Mouse (Mus musculus) heart, embryonic 13.5 days (tissue): Measurements from ENCODE around the gene Sh3pxd2b. TPM values are rescaled to one million over a fixed set of nuclear protein-coding genes. Genes with fewer than 3 reads are reported as not detected.

Source experiments
- ATAC-seq: fragments of 200-750 bp; cut with Nextera tagmentation; 2 replicates; pipeline ENCODE4 v1.8.0; 2017; ENCODE audit warnings: moderate TSS enrichment; ENCODE audit not compliant: insufficient number of reproducible peaks, low FRiP score, low TSS enrichment; ENCODE audit errors: extremely low read depth
- H3K27ac ChIP-seq: fragments of 300-500 bp; sonication (generic); replicated peaks from 2 replicates; pipeline ENCODE4 v1.5.1; 2015; ENCODE audit warnings: moderate library complexity, mild to moderate bottlenecking, inconsistent platforms
- H3K27me3 ChIP-seq: fragments of 300-500 bp; sonication (generic); replicated peaks from 2 replicates; pipeline ENCODE4 v1.6.1; 2015; ENCODE audit warnings: mild to moderate bottlenecking, inconsistent platforms
- H3K36me3 ChIP-seq: fragments of 300-500 bp; sonication (generic); 2 replicates; pipeline ENCODE4 v1.6.1; 2015; ENCODE audit warnings: mild to moderate bottlenecking, inconsistent platforms
- H3K4me1 ChIP-seq: fragments of 300-500 bp; sonication (generic); 2 replicates; pipeline ENCODE4 v1.6.1; 2015; ENCODE audit warnings: inconsistent platforms
- H3K4me2 ChIP-seq: fragments of 300-500 bp; sonication (generic); 2 replicates; pipeline ENCODE4 v1.6.1; 2015; ENCODE audit warnings: inconsistent platforms, mild to moderate bottlenecking, moderate library complexity
- H3K4me3 ChIP-seq: fragments of 300-500 bp; sonication (generic); 2 replicates; pipeline ENCODE4 v1.5.1; 2015; ENCODE audit warnings: moderate library complexity, mild to moderate bottlenecking, inconsistent platforms
- H3K9ac ChIP-seq: fragments of 300-500 bp; sonication (generic); 2 replicates; pipeline ENCODE4 v1.6.1; 2015; ENCODE audit warnings: inconsistent platforms, mild to moderate bottlenecking, moderate library complexity
- H3K9me3 ChIP-seq: fragments of 300-500 bp; sonication (generic); 2 replicates; pipeline ENCODE4 v1.6.1; 2016; ENCODE audit warnings: inconsistent platforms
- WGBS: fragments of 180-500 bp; shearing (Covaris S2); methylation state at CpG from one replicate; pipeline ENCODE4 v1.1.7; 2015; ENCODE audit warnings: mixed read lengths; 5-methylcytosine and 5-hydroxymethylcytosine counted together
- polyA plus RNA-seq: library from polyadenylated mRNA; unstranded; fragments of >200 nt; fragmentation: Nextera tagmentation; extraction: Ambion mirVana; gene quantifications from 2 replicates; pipeline ENCODE4 v1.2.1, GENCODE M21; 2015

Gene Sh3pxd2b
- polyA plus RNA-seq, 1 experiment from 2014 or later: 12.1 TPM

- H3K4me1 ChIP-seq: no peaks in the 10 kb centered on the region
These were observed 28.5 kb downstream of the Sh3pxd2b start for GRCm38 (mm10) chr11:32376086-32376485.

GRCm38 (mm10) chr11:32379910-32380309 lies 32.3 kb downstream of the Sh3pxd2b start:
- ATAC-seq: no peak
- Histone ChIP-seq H3K36me3 (peaks cover 54% of the 10 kb centered on the region), H3K4me3 (no peak overlapping the region), H3K27me3 (no peaks in the 10 kb centered on the region), H3K9ac (no peak overlapping the region), H3K4me1 (peaks cover 20% of the 10 kb centered on the region), H3K27ac (no peak overlapping the region), H3K9me3 (no peaks in the 10 kb centered on the region), H3K4me2 (no peak overlapping the region)

More at GRCm38 (mm10) chr11:32376086-32376485, 28.5 kb downstream of the Sh3pxd2b start:
- peaks cover 75% of the 10 kb centered on the region for H3K36me3 ChIP-seq
- no peak overlapping the region for H3K4me3 ChIP-seq
- 81% methylated on average over 1 of the region's 1 CpGs for WGBS
- H3K9me3 ChIP-seq: no peaks in the 10 kb centered on the region
- no peak overlapping the region for H3K27ac ChIP-seq
- H3K4me2 ChIP-seq: no peak overlapping the region
- H3K9ac ChIP-seq: no peak overlapping the region
- no peak for ATAC-seq
- H3K27me3 ChIP-seq: no peaks in the 10 kb centered on the region

- no peak overlapping the region for H3K4me2 ChIP-seq
These were observed 35.9 kb downstream of the Sh3pxd2b start for GRCm38 (mm10) chr11:32383341-32384134.

GRCm38 (mm10) chr11:32384135-32384801 lies 36.6 kb downstream of the Sh3pxd2b start:
- peaks cover 20% of the 10 kb centered on the region for H3K4me1 ChIP-seq
- no peak overlapping the region for H3K4me2 ChIP-seq
- H3K27ac ChIP-seq: peak overlapping the region; percentile 92
- no peaks in the 10 kb centered on the region for H3K27me3 ChIP-seq
- H3K4me3 ChIP-seq: no peak overlapping the region
- ATAC-seq: no peak
- no peak overlapping the region for H3K9ac ChIP-seq
- 62% methylated on average over 7 of the region's 7 CpGs for WGBS
- no peaks in the 10 kb centered on the region for H3K9me3 ChIP-seq
- peaks cover 40% of the 10 kb centered on the region for H3K36me3 ChIP-seq

More at GRCm38 (mm10) chr11:32383341-32384134, 35.9 kb downstream of the Sh3pxd2b start:
- Histone ChIP-seq H3K27ac (peak overlapping the region; percentile 92), H3K27me3 (no peaks in the 10 kb centered on the region), H3K9ac (peak overlapping the region; percentile 6; the same call in 1 of the 2 replicates), H3K4me3 (no peak overlapping the region), H3K9me3 (no peaks in the 10 kb centered on the region), H3K4me1 (peaks cover 20% of the 10 kb centered on the region), H3K36me3 (peaks cover 38% of the 10 kb centered on the region)
- ATAC-seq: peak; percentile 69; the same call in 1 of the 2 replicates
- WGBS: 39% methylated on average over 10 of the region's 10 CpGs

GRCm38 (mm10) chr11:32386043-32386442 lies 38.4 kb downstream of the Sh3pxd2b start:
- WGBS: 69% methylated on average over 2 of the region's 2 CpGs
- Histone ChIP-seq H3K36me3 (peaks cover 38% of the 10 kb centered on the region), H3K4me3 (no peak overlapping the region), H3K9me3 (no peaks in the 10 kb centered on the region), H3K4me2 (no peak overlapping the region), H3K9ac (no peak overlapping the region), H3K4me1 (peaks cover 20% of the 10 kb centered on the region), H3K27ac (no peak overlapping the region), H3K27me3 (no peaks in the 10 kb centered on the region)
- ATAC-seq: no peak

GRCm38 (mm10) chr11:32388064-32388463 lies 40.4 kb downstream of the Sh3pxd2b start:
- WGBS: 69% methylated on average over 2 of the region's 2 CpGs
- Histone ChIP-seq H3K9me3 (no peaks in the 10 kb centered on the region), H3K4me3 (no peak overlapping the region), H3K27me3 (no peaks in the 10 kb centered on the region), H3K27ac (no peak overlapping the region), H3K36me3 (peaks cover 40% of the 10 kb centered on the region), H3K4me1 (peaks cover 13% of the 10 kb centered on the region), H3K9ac (no peak overlapping the region), H3K4me2 (no peak overlapping the region)
- ATAC-seq: no peak

GRCm38 (mm10) chr11:32393095-32393494 lies 45.5 kb downstream of the Sh3pxd2b start:
- Histone ChIP-seq H3K9ac (no peak overlapping the region), H3K27me3 (no peaks in the 10 kb centered on the region), H3K36me3 (peaks cover 58% of the 10 kb centered on the region), H3K4me1 (peaks cover under 1% of the 10 kb centered on the region; the same call in 1 of the 2 replicates), H3K27ac (no peak overlapping the region), H3K4me3 (no peak overlapping the region), H3K4me2 (no peak overlapping the region), H3K9me3 (no peaks in the 10 kb centered on the region)
- 69% methylated on average over 2 of the region's 2 CpGs for WGBS
- ATAC-seq: no peak

GRCm38 (mm10) chr11:32395791-32396190 lies 48.2 kb downstream of the Sh3pxd2b start:
- Histone ChIP-seq H3K4me2 (no peak overlapping the region), H3K27ac (no peak overlapping the region), H3K4me1 (peaks cover 15% of the 10 kb centered on the region), H3K36me3 (peaks cover 49% of the 10 kb centered on the region), H3K4me3 (no peak overlapping the region), H3K9ac (no peak overlapping the region), H3K9me3 (no peaks in the 10 kb centered on the region), H3K27me3 (no peaks in the 10 kb centered on the region)
- WGBS: 68% methylated on average over 6 of the region's 6 CpGs
- ATAC-seq: no peak

- H3K27me3 ChIP-seq: no peaks in the 10 kb centered on the region
- peak overlapping the region; percentile 37 for H3K4me2 ChIP-seq
- WGBS: 27% methylated on average over 2 of the region's 2 CpGs
- H3K4me1 ChIP-seq: peaks cover 15% of the 10 kb centered on the region
- no peak for ATAC-seq
- H3K27ac ChIP-seq: peak overlapping the region; percentile 64
- H3K4me3 ChIP-seq: no peak overlapping the region
- peaks cover 52% of the 10 kb centered on the region for H3K36me3 ChIP-seq
- no peaks in the 10 kb centered on the region for H3K9me3 ChIP-seq
- no peak overlapping the region for H3K9ac ChIP-seq
These were observed 50.8 kb downstream of the Sh3pxd2b start for GRCm38 (mm10) chr11:32398446-32398845.

GRCm38 (mm10) chr11:32399261-32399660 lies 51.6 kb downstream of the Sh3pxd2b start:
- 64% methylated on average over 2 of the region's 2 CpGs for WGBS
- peaks cover 15% of the 10 kb centered on the region for H3K4me1 ChIP-seq
- H3K36me3 ChIP-seq: peaks cover 52% of the 10 kb centered on the region
- H3K9ac ChIP-seq: no peak overlapping the region
- H3K4me3 ChIP-seq: no peak overlapping the region
- H3K4me2 ChIP-seq: no peak overlapping the region
- ATAC-seq: no peak
- H3K27ac ChIP-seq: peak overlapping the region; percentile 30; the same call in 1 of the 2 replicates
- no peaks in the 10 kb centered on the region for H3K9me3 ChIP-seq
- H3K27me3 ChIP-seq: no peaks in the 10 kb centered on the region

GRCm38 (mm10) chr11:32402712-32403111 lies 55.1 kb downstream of the Sh3pxd2b start:
- H3K4me1 ChIP-seq: peaks cover 39% of the 10 kb centered on the region
- ATAC-seq: no peak
- H3K36me3 ChIP-seq: peaks cover 65% of the 10 kb centered on the region

More at GRCm38 (mm10) chr11:32402712-32403111, 55.1 kb downstream of the Sh3pxd2b start:
- Histone ChIP-seq H3K27ac (no peak overlapping the region), H3K9me3 (no peaks in the 10 kb centered on the region), H3K27me3 (no peaks in the 10 kb centered on the region), H3K4me3 (no peak overlapping the region), H3K9ac (no peak overlapping the region), H3K4me2 (no peak overlapping the region)
- 70% methylated on average over 7 of the region's 7 CpGs for WGBS
